Mouse (Mus musculus) urinary bladder, adult 18-20 months (tissue): ENCODE measurements around the gene Prss34.

Source experiments
- DNase-seq, 2 experiments: peaks; one replicate each; pipeline ENCODE4 v3.0.0; 2022; ENCODE audit warnings: low spot score in 2 of 2, mixed read lengths in 2 of 2

Prss34 gene

DNA sequence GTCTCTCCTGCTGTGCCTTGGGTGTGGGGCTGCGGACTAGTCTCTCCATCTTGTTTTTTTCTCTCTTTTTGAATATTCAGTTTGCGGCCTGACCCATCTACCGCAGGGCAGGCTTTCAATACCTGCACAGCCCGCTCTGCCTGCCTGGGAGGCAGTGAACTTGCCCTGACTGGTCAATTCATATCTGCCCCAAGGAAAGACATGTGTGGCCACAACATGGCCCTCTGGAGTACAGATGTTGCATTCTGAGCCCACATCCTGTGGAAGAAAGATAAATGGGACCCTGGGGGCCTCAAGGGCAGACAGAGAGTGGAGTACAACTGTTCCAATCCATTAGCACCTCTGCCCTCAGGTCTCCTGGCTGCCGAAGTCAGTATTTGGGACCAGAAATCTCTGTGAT lies at the start of gene Prss34:
Gene Prss34 (plus strand): TSS at position 301 of the 400 bp plus-strand sequence.
- DNase-seq: no peak

DNA sequence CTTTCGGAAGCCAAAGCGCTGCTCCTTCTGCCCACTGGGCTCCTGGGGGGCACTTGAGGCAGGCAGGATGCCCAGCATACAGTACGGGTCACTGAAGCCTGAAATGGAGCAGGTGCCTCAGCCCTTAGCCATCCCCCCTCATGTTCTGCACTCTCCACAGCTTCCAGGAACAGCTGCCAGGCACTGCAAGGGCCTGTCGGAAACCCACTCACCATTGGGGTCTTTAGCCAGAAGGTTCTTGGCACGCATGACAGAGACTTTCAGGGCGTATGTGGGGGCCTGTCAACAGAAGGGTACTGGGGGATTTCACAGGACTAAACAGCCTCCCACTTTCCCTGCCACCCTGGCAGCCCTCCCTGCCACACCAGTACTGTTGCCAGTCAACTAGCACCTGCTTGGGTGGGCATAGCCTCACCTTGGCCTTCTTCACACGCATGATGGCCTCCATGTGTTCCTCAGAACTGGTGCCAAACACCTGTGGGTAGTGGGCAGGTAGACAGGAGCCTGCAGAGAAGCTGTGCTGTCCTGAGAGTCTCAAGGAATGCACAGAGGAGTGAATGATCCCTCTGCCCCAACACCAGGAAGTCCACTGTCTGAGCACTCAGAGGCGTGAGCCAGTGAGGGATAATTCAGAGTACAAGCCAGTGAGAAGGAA lies 47.9 kb upstream of the Prss34 start:
- no peak for DNase-seq

GRCm38 (mm10) chr17:25252643-25253042 lies 45.6 kb upstream of the Prss34 start:
- DNase-seq: no peak

GRCm38 (mm10) chr17:25253760-25254159 lies 44.4 kb upstream of the Prss34 start:
- DNase-seq: no peak

DNA sequence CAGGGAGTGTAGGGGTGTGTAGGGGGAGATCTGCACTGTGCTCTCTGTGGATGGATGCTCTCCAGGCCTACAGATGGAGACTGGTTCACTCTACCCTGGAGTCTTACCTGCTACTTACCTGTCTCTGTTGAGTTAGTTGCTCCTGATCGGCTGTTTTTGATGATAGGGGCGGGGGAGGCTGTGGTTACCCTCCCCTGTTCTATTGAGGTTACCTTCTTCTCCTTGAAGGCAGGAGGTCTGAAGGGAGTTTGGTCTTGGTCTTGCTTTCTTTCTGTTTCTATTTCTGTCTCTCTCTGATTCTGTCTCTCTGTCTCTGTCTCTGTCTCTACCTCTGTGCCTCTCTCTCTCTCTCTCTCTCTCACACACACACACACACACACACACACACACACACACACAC lies 43.1 kb upstream of the Prss34 start:
- no peak for DNase-seq

GRCm38 (mm10) chr17:25256140-25256754 lies 41.9 kb upstream of the Prss34 start, which contains the start of gene Baiap3:
Gene Baiap3, minus strand, starts transcription at chr17:25256364.
- DNase-seq: no peak

- DNase-seq: no peak
Measured at GRCm38 (mm10) chr17:25257804-25258261, 40.4 kb upstream of the Prss34 start.

DNA sequence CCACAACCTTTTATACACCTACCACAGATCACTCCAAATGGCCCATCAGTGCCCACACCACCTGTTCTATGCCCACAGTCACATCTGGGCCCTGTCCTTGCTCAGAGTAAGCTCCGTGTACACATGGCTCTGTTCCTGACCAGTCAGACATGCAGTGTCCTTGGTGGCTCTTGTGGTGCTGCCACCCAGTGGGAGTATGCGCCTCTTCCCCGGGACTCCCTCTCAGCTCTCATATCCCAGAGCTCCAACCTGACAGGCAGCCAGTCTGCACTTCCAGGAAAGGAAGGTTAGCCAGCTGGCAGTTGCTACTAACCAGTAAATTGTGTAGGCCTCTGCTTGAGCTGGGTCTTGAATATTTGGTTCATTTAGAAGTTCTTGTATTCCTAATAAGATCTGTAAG lies 33.7 kb upstream of the Prss34 start:
- no peak for DNase-seq

GRCm38 (mm10) chr17:25270795-25271335 lies 27.3 kb upstream of the Prss34 start:
- DNase-seq: no peak

DNA sequence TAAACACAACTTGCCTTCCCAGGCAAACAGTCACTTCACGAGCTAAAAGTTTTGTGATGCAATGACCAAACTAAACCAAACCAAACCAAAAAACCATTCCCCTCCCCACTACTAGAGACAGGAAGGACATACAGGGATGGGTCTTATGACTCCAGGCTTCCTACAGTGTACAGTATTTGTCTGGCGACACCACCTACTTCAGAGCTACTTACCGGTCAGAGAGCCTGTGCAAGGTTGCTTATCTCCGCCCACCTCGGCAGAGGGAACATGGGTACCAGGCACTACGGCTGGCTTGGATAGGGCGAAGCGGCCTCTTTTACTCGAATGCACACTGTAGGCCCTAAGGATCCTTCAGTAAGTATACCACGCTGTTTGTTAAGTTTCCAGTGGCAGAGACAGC lies 25.9 kb upstream of the Prss34 start:
- no peak for DNase-seq

DNA sequence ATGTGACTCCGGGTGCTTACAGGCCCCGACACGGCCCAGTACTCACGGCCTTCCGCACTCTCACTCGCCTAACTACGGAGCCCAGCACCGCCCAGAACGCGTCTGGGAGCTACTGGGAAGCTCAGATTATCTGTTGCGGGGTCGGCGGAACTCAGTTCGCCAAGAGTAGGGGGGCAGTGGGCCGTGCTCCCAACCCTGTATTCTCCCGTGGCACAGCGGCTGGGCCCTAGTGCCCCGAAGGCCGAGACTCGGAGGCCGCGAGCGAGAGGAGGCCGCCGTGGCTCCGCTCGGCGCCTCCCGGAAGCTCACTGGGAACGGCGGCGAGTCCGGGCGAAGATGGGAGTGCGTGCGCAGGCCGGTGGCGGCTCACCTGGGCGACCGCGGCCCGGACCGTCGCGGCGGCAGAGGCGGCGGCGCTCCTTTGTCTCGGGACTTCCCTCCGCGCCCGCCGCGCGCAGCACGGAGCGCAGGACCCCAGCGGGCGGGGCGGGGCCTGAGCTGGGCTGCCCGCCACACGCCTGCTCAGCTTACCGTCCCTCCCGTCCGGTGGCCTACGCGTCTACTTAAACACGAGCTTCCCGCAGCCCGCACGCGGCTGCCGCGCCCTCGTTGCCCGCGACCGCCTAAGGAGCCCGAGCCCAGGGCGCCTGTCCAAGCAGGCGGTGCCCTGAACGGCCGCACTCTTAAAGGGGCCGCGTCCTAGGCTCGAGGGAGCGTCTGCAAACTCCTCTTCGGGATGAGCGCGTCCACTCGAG lies 25.1 kb upstream of the Prss34 start:
- DNase-seq: peak; percentile 85 to 92

GRCm38 (mm10) chr17:25273706-25274501 lies 24.3 kb upstream of the Prss34 start:
- DNase-seq: peak; percentile 89 to 90

GRCm38 (mm10) chr17:25274571-25275346 lies 23.4 kb upstream of the Prss34 start, which contains the start of gene Ube2i:
Gene Ube2i, minus strand, starts transcription at chr17:25274622.
- no peak for DNase-seq

DNA sequence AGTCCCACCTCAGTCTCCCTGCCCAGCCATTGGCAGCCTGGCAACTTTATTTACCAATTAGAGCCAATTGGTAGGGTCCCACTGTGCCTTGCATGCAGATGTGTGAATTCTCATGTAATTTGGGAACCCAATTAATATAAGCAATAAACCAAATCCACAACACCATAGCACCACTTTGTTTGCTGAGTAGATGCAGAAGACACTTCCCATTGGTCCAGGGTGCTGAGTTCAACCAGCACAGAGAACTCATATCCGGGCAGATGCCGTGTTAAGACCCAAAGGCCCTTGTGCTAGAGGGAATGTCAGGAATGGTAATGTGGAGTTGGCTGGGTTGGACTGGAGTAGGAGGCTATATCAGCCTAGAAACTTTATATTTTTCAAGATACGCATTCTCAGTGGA lies 22.4 kb upstream of the Prss34 start:
- no peak for DNase-seq

DNA sequence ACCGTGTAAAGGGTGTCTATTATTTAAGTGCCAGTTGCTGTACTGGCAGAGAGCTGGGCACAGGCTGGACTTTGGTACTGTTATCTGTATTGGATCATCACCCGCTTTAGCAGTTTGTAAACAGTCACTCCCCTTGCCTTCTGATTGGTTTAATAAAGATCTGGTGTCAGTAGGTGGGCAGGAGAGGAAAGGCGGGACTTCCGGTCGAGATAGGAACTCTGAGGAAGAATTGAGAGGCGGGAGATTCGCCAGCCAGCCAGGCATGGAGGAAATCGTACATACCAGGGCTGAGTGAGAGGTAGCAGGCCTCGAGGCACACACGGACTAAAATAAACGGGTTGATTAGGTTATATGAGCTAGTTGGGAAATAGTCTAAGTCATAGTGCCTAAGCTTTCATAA lies 16.1 kb upstream of the Prss34 start:
- peak; percentile 36 to 41 for DNase-seq

GRCm38 (mm10) chr17:25285033-25285432 lies 13.2 kb upstream of the Prss34 start:
- peak; percentile 20 to 31 for DNase-seq

DNA sequence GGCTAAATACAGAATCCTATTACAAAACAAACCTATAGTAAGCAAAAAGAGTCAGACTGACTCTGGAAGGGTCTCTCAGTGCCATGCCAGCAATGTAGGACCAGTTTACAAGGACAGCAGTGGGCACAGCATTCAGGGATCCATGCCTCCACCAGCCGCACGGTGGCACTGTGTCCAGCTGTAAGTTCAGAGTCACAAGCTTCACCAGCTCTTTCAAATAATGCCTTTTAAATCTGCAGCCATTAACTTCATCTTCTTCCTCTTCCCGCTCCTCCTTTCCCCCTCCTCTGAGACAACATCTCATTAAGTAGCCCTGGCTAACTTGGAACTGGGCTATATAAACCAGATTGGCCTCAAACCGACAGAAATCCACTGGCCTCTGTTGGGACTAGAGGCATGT lies 9.4 kb upstream of the Prss34 start:
- DNase-seq: peak in 1 of 2 experiments; percentile 39

GRCm38 (mm10) chr17:25290411-25290810 lies 7.8 kb upstream of the Prss34 start:
- DNase-seq: no peak

DNA sequence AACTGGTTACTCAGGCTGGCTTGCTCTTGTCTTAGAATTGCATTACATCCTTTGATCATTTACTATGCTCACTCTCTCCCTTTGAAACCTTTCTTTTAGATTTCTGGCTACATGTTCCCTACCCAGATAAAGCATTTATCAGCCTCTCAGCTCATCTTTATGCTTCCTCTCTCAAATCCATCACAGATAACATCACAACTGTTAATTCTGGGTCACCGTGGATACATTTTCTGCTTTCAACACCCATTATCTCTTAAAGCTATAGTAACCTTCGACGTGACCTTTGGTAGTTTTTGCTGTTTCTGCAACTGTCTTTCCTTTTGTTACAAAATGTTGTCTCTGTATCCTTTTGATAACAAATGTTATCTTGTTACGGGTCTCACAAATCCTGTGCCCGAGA lies 4.7 kb upstream of the Prss34 start:
- no peak for DNase-seq

GRCm38 (mm10) chr17:25294111-25294510 lies 4.1 kb upstream of the Prss34 start:
- no peak for DNase-seq

DNA sequence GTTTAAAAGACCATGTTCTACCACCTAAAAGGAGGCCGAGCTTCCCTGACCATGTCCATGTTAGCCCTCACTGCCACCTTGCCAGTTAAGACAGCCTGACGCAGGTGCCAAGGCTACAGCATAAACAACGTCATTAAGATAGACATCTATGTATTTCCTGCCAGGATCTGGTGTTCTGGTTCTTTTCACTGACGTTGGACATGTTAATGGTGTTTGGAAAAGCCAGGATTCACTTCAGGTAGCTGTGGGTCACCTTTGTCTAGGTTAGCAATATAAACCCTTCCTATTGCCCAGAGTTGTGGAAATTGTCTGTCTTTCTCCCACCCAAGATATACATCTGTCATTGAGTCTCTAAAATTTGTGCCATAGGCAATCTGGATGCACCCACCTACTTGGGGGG lies 10.2 kb downstream of the Prss34 start, which contains the start of gene Prss28:
Gene Prss28 (plus strand): TSS at position 301 of the 400 bp plus-strand sequence.
- no peak for DNase-seq
